ENCODE assay signal across 9 mouse cellular contexts in genomic region chr2:3229060-3229459, GRCm38 (mm10). TPM values are rescaled to one million over a fixed set of nuclear protein-coding genes. Genes with fewer than 3 reads are reported as not detected.
A peak's percentile ranks its signal among the peaks of the same experiment; 100 is the strongest.
DNase-seq lines count a peak whose midpoint lies in the region; ATAC-seq and TF ChIP-seq lines count a peak whose summit lies in the region.
"Had no signal": no experiment of that assay in that cellular context is flagged by ENCODE, and none has a peak within 500 bp of the region (broad histone marks: within the 10 kb centered on the region; RNA-seq: fewer than 3 reads in every experiment).

No protein-coding gene starts in this region.

- peaks cover 17% of the 10 kb centered on the region for H3K36me3 ChIP-seq in hindbrain, embryonic 16.5 days (ENCODE audit: control insufficient read depth, insufficient read depth, low read length)

- 25% methylated on average over 2 of the region's 2 CpGs for WGBS in cerebellum, adult 2 months
- 13% methylated on average over 2 of the region's 2 CpGs for WGBS in hindbrain, embryonic 16.5 days

- no peak for TF ChIP-seq POLR2A in cerebellum, adult 2 months (IDR thresholded peaks at IDR 0.05; ENCODE audit: borderline replicate concordance, insufficient read depth, low read length)

- H3K27ac ChIP-seq in cerebellum, adult 2 months (ENCODE audit: insufficient read depth, low read length): no peak overlapping the region
- H3K27ac ChIP-seq in hindbrain, embryonic 16.5 days (ENCODE audit: low read depth, low read length): no peak overlapping the region
- H3K27ac ChIP-seq: limb, embryonic 15.5 days had no signal

- TF ChIP-seq CTCF in cerebellum, adult 2 months (IDR thresholded peaks at IDR 0.05; ENCODE audit: borderline replicate concordance, insufficient read depth, low read depth, low read length): peak; percentile 79

- ATAC-seq in hindbrain, embryonic 16.5 days: peak; percentile 80
- ATAC-seq in megakaryocyte-erythroid progenitor cell, adult 5-6 weeks (replicated peaks; ENCODE audit: low FRiP score, low TSS enrichment, poor library complexity, severe bottlenecking): peak; percentile 91

- no peak overlapping the region for H3K4me2 ChIP-seq in hindbrain, embryonic 16.5 days (ENCODE audit: low read length)
- H3K4me2 ChIP-seq: limb, embryonic 15.5 days had no signal

- H3K4me3 ChIP-seq in cerebellum, adult 2 months (replicated peaks; ENCODE audit: insufficient read depth, low read depth, low read length): no peak overlapping the region
- H3K4me3 ChIP-seq in hindbrain, embryonic 16.5 days (ENCODE audit: low read length): no peak overlapping the region
- H3K4me3 ChIP-seq: limb, embryonic 15.5 days had no signal

- no peaks in the 10 kb centered on the region for H3K4me1 ChIP-seq in cerebellum, adult 2 months (ENCODE audit: control insufficient read depth, insufficient read depth, low read length)
- H3K4me1 ChIP-seq in hindbrain, embryonic 16.5 days (ENCODE audit: control insufficient read depth, insufficient read depth, low read depth, low read length): no peaks in the 10 kb centered on the region
- H3K4me1 ChIP-seq: limb, embryonic 15.5 days had no signal

- H3K27me3 ChIP-seq in cerebellum, adult 2 months (ENCODE audit: control insufficient read depth, insufficient read depth, low read length): no peaks in the 10 kb centered on the region
- H3K27me3 ChIP-seq in hindbrain, embryonic 16.5 days (replicated peaks; ENCODE audit: control insufficient read depth, insufficient read depth, low read length): no peaks in the 10 kb centered on the region
- H3K27me3 ChIP-seq: limb, embryonic 15.5 days had no signal

- peak; percentile 72 for DNase-seq in R1 (ENCODE audit: low read depth, low spot score)
- DNase-seq in cerebellum, adult 2 months: peak; percentile 62 to 66
- peak; percentile 50 to 61 for DNase-seq in frontal cortex, postnatal 25 days (ENCODE audit: low spot score in 2 of 2)
- DNase-seq in left cerebral cortex, adult 11 months (ENCODE audit: low spot score): peak; percentile 55
- peak; percentile 69 for DNase-seq in right cerebral cortex, postnatal 25 days
- no peak for DNase-seq in T-cell, adult 2 months (ENCODE audit: low spot score)

- H3K9ac ChIP-seq in hindbrain, embryonic 16.5 days (ENCODE audit: low read depth, low read length): no peak overlapping the region
- H3K9ac ChIP-seq: limb, embryonic 15.5 days had no signal

- H3K9me3 ChIP-seq in hindbrain, embryonic 16.5 days (ENCODE audit: control insufficient read depth, low read length): no peaks in the 10 kb centered on the region
- H3K9me3 ChIP-seq: limb, embryonic 15.5 days had no signal

RNA-seq across cellular contexts. Expression of gene Nmt2, which starts 55.0 kb away (rescaled TPM):
- 39.8 and 41.6 TPM in 2 replicates for polyA plus RNA-seq in cerebellum, adult 2 months (2012; rRNA removed)
- polyA plus RNA-seq in hindbrain, embryonic 16.5 days (2015; fragmentation: Nextera tagmentation; extraction: Ambion mirVana): 108 and 112 TPM in 2 replicates
- total RNA-seq in megakaryocyte-erythroid progenitor cell, adult 5-6 weeks (2014; fragmentation: Nextera tagmentation): 25.1 and 28.9 TPM in 2 replicates
- 45.1 and 46.6 TPM in 2 replicates for total RNA-seq in megakaryocyte-erythroid progenitor cell, adult 5-6 weeks (2017)
